Mouse (Mus musculus): ENCODE measurements around the gene Ush1c.
"Not testable (repeated sequence)": the region's sequence is repeated elsewhere in the genome, so short reads cannot be mapped to it uniquely, and the experiment has no call there.

Gene Ush1c

DNA sequence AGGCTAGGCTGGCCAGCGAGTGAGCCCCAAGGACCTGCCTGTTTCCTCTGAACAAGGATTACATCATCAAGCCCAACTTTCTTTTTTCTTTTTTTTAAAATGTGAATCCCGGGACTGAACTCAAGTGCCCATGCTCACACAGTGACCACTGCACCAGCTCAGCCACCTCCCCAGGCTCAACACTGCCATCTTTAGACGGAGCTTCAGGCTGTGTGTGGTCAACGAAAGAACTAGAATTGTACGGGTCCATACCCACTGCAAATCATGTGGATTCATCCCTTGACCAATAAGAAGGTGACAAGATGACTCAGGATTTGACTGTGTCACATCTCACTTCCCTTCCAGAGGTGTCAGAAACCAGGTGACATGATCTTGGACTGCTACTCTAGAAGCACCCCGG is 33.5 kb downstream of the Ush1c start:
- DNase-seq (ENCODE audit: low spot score in 2 of 2) = no peak

DNA sequence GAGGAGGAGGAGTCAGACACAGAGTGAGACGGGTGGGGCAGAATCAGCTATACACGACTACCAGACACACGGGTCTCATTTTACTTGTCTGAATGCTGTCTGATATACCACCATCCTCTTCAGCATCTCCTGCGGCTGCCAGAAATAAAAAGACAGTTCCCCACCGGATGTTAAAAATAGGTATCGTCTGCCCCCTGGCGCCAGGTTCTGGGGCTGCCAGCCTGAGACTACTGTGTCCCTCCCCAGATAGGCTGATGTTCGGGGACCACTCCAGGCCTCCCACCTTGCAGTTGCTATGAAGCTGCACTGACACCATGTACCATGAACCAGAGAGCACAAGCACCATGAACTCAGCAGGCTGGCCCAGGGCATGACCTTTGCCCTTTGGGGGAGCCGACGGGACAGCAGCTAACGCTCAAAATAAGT is 34.2 kb downstream of the Ush1c start:
- DNase-seq (ENCODE audit: low spot score in 2 of 2) = peak; percentile 44 to 49

DNA sequence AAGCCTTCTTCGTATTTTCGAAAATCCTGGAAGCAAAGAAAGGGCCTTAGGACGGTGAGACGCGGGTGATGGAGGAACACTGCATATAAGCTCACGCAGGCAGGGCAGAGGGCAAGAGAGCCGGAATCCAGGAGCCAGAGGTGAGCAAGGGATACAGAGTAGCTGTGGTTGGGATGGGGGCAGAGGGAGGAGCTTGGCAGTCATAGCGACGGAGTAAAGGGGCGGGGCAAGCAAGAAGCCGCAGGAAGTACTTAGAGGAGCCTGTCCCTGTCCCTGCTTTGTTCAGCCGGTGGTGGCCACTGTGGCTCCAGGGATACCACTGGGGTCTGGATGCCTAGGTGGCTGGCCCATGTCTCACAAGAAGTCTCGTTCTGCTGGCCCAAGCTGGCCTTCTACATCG is 36.7 kb downstream of the Ush1c start:
- no peak for DNase-seq (ENCODE audit: low spot score in 2 of 2)

DNA sequence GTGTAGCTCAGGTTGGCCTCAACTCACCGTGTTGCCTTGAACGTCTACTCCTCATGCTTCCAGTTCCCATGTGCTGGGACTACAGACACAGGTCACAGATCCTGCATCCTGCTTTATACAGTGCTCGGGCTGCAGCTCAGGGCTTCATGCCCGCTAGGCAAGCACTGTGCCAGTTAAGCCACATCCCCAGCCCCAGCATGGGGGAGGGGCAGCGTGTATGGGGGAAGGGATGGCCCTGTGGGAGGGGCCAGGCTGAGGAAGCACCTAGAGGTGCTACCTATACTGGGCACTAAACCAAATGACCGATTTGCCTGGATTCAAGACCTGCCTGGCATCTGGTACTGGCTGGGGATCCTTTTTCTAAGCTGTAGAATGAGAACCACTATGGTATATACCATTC is 38.3 kb downstream of the Ush1c start:
- no peak for DNase-seq (ENCODE audit: low spot score in 2 of 2)

DNA sequence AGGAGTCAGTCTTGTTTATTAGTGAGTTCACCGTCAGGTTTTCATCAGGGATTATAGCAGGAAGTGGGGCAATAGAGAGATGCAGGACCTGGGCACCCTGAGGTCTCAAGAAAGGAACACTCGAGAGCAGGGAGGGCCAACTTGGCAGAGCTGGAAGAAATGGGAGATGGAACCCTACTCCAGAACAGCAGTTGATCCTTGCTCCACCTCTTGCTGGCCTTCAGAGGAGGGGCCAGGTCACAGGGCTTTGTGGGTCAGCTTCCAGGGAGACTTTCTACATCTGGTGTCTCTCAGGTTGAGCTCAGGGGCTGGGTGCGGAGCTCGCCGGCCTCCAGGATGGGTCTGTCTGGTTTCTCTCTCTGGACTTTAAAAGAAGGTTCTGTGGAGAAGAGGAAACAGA is 42.9 kb downstream of the Ush1c start:
- DNase-seq (ENCODE audit: low spot score in 2 of 2) = no peak

DNA sequence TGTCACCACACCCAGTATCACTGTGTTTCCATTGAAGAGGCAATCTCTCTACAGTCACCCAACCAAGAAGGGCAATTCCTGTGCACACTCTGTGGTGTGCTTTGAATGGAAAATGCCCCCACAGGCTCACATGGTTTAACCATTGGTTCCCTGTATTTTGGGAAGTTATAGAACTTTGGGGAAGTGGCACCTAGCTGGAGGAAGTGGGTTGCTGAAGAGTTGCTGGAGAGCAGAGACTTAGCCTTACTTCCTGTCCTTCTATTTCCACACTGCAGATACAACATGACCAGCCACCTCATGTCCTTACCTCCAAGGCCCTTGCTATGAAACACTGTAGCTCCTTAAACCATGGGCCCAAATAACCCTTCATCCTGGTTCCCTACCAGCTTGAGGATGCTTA is 54.1 kb downstream of the Ush1c start:
- DNase-seq (ENCODE audit: low spot score in 2 of 2) = no peak

DNA sequence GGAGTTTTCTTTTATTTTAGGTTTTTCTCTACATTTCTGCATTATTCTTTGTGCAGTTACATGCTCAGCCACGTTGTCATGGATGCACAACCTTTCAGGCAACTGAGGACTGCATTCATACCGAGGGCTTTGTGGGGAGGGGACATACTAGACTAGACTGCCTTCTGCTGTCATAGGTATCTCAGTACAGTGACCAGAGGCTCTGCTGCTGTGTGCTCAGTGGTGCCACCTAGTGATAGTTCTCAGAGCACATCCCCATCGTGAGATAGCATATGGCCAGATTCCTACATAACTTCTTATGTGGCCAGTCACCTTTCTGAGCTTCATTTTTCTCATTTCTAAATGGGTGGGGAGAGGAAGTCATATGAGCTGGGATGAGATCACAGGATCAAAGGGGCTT is 56.7 kb downstream of the Ush1c start:
- DNase-seq (ENCODE audit: low spot score in 2 of 2) = peak; percentile 37 to 40

DNA sequence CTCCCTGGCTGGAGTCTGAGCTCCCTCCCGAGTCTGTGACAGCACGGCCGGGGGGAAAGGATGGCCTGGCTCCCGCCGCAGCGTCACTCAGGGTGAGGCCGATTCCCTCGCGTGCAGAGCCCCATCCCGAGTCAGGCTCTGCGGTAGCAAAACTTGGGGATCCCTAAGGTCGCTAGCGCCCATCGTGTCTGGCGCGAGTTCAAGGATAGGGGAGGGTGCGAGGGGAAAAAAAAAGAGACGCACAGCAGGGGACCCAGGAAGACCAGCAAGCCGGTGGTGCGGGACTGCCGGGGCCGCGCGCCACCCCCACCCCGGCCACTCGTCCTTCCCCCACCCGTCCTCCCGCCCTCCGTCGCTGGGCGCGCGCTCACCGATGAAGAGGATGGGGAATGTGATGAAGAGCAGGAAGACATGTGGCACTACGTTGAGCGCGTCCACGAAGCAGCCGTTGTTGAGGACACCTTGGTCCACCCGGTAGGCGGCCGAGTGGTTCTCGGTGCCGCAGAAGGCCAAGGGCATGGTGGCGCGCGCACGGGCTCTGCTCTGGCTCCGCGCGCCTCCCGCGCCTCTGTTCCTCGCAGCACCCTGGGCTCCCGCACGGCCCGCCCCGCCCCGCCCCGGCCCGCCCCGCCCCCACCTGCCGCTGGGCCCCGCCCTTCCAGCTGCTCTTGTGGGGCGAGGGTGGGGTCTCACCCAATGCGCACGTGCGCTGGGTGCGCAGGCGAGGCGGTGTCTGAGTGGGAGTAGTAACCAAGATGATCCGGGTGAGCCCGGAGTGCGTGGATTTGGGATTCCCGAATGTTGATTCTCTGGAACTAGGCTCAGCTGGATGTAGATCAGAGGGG is 58.6 kb downstream of the Ush1c start, which contains the start of gene Abcc8:
Gene Abcc8, minus strand, starts transcription at position 603 of the 845 bp plus-strand sequence.
- DNase-seq (ENCODE audit: low spot score in 2 of 2) = peak; percentile 15 to 31

DNA sequence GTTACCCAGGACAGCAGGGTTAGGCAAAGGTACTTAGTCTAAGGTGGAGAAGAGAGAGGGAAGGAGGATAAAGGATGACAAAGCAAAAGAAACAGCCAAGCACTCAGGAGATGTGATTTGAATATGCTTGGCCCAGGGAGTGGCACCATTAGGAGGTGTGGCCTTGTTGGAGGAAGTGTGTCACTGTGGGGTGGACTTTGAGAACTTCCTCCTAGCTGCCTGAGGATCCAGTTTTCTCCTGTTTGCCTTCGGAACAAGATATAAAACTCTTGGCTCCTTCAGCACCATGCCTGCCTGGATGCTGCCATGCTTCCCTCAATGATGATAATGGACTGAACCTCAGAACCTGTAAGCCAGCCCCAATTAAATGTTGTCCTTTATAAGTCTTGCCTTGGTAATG is 69.3 kb downstream of the Ush1c start:
- DNase-seq (ENCODE audit: low spot score in 2 of 2) = not testable (repeated sequence)

DNA sequence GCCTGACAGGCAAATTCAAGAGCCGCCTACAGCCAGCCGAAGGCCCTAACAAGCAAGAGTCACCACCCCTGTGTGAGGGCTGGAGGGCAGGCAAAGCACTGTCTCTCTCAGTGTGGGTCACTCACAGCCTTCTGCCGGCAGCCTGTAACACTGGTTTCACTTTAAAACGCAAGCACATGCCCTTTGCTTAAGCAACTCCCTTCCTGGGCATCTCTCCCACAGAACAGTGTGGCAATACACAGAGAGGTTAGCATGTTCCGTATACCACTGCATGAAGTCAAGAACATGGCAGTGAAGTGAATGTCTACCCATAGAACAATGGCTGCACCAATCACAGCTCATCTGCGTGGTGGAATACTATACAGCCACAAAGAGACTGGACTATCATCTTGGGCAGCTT is 69.9 kb downstream of the Ush1c start:
- no peak for DNase-seq (ENCODE audit: low spot score in 2 of 2)

DNA sequence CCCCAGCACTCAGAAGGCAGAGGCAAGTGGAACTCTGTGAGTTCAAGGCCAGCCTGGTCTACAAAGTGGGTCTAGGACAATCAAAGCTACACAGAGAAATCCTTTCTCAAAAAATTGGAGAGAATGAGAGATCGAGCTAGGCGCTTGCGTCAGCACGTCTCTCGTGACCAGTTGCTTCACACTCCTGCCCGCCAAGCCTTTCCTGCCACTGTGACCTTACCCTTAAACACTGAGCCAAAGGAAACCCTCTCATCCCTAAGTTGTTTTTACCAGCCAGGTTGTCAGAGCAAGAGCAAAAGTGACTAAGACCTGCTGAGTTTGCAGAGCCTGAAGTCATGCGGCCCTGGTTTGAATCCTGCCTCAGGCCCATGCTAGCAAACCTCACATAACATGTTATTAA is 70.4 kb downstream of the Ush1c start:
- DNase-seq (ENCODE audit: low spot score in 2 of 2) = no peak

DNA sequence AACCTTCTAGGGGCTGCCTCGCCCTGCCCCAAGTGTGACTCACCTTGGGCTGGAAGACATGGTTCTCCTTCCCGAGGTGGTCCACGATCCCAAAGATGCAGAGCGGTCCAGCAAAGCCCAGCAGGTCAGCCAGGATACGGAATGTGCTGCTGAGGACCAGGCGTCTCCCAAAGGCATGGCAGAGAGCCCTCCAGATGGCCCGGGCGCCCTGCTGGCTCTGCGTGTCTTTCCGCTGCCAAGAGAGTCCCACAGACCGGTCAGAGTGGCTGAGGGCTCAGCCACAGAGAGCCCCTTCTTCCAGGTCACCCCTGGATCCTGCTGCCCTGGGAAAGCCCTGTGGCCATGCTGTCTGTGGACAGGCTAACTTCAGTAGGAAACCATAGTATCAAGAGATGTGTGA is 72.4 kb downstream of the Ush1c start:
- DNase-seq (ENCODE audit: low spot score in 2 of 2) = no peak

DNA sequence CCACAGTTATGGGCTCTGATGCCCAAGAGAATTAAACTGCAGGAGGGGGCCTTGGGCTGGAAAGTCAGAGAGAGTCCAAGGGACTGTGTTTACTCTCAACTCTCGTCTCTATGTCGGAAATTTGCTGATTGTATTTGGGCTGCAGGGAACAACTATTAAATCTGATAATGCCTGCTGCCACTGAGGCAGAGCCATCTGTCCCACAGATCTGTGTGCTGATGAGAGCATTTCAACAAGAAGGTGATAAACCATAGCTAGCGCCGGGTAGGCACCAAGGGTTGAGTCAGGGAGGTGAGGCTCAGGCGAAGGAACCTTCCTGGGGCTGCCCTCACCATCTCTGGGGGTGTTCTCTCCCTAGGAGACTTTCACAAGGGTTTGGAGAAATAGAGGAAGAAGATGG is 75.6 kb downstream of the Ush1c start:
- DNase-seq (ENCODE audit: low spot score in 2 of 2) = no peak

DNA sequence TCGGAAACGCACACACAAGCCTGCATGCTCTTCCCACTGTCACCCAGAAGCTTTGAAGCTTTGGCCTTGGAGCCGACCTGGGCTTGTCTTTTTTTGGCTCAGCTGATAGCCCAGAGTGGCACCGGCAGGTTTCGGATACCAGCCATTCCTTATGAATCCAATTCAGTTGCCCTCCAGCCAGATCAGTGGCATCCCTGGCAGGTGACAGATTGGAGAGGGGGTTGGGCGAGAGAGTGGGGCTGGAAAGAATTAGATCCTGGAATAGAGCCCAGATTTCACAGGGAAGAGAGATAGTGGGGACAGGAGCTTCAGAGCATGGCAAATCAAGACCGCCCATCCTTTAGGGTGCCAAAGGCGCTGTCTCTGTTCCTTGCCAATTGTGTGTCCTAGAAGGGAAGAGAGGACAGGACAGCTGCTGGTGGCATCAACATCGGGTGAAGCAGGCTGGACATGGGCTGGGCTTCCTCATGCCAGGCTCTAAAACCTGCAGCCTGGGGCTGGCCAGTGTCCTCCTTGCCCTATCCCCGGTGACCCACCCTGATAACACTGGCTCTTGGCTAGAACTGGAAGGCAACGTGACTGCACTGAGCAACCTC is 76.1 kb downstream of the Ush1c start:
- no peak for DNase-seq (ENCODE audit: low spot score in 2 of 2)

DNA sequence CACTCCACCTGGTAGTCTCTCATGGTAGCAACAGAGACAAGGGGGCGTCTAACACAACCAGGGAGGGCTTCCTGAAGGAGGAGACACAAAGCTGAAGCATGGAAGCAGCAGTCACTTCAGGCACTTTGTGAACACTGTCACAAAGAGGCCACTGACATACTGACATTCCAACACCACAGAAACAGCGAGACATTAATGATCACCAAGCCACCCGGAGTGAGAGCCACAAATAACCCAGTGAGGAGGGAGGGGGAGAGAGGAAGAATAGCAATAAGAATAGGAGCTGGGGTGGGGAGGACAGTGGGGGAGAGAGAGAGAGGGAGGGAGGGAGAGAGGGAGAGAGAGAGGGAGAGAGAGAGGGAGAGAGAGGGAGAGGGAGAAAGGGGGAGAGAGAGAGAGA is 76.7 kb downstream of the Ush1c start:
- DNase-seq (ENCODE audit: low spot score in 2 of 2) = no peak

DNA sequence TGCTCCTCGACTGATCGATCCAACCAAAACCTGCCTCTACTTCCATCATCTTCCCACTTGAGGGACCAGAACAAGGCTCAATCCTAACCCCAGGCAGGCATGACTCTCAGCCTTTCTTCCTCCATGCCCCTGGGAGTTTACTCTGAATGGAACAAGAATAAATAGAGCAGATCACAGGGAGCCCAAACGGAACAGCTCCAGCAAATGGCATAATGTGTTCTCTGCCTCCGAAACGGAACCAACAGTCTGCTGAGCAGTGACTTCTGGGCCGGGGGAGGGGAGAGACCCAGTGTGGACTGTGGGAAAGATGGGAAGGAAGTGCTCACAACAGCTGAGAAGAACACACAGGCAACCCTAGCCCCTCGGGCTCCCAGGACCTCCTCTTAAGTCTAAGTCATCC is 80.6 kb downstream of the Ush1c start:
- DNase-seq (ENCODE audit: low spot score in 2 of 2) = no peak

DNA sequence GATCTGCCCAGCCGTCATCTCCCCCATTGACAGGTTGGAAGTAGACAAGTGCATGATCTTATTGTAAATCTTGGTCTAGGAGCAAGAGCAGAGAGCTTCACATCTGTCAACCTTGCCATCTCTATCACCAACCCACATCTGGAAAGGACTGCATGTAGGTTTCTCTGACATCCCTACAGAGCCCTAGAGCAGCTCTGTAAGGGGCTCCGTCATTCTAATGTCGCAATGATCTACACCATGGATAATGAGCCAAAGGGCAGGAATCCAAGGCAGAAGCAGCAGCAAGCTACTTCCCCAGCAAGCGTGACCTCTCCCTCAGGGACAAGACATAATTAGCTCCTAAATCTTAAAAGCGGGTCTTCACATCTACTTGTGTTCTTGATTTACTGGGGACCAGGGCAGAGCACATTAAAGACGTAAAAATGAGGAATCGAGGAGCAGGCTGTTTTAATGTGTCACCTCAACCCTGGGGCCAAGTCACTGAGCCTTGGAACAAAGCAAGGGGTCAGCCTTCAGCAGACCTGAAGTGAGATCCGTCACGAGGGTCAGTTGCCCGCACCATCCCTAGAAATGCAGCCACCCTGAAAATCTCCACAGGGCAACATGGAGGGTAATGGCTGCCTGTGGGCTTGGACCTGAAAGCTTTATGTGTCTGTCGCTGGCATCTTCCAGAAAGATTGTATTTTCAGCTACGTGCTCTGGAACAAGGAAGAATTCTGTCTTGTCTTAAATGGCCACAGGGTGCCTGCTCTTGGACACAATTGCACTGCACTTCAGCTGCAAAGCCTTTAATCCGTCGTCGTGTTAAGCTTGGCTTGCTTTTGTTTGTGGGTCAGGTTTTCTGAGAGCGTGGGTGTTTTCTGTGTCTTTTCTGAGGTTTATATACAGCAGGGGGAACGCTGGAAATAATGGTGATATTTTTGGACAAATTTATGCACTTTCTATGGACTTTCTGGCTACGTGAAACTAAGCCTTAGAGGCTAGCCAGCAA is 83.5 kb downstream of the Ush1c start:
- DNase-seq (ENCODE audit: low spot score in 2 of 2) = no peak

DNA sequence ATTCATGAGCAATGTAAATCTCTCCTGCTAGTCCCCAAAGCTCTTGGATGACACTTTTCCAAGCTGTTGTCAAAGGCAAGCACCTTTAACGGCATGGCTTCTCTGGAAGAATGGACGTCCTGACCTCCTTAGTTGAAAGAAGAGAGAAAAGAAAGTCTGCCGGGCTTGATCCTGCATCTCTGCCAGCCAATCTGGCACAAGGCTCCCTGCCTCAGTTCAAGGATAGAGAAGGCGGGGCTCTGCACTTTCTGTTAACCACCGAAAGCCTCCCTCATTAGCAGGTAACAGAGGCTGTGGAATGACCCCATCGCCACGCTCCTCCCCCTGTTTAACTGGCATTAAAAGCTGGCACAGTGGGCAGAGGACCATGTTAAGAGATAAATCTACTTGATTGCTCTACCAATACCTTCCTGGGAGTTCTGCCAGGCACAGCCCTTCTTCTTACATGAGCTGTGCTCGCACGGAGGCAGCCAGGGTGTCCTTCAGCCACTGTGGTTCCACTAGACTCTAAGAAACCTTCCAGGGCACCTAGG is 85.4 kb downstream of the Ush1c start:
- no peak for DNase-seq (ENCODE audit: low spot score in 2 of 2)

DNA sequence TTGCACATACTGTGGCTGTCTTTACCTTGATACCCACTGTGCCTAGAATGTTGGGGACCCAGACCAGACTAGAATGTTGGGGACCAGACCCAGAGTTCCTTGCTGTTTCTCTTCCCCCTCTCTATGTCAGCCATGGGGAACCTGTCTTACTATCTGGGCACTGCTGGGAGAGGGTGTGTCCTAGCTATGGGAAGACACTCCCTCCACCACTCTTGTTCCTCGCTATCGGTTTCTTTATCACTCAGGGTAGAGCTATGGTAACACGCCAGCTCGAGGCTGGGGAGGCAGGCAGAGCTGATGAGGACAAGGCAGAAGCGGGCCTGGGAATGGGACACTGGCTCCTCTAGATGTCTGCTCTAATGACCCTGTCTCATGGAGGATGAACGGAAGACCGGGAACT is 90.9 kb downstream of the Ush1c start:
- DNase-seq (ENCODE audit: low spot score in 2 of 2) = no peak

DNA sequence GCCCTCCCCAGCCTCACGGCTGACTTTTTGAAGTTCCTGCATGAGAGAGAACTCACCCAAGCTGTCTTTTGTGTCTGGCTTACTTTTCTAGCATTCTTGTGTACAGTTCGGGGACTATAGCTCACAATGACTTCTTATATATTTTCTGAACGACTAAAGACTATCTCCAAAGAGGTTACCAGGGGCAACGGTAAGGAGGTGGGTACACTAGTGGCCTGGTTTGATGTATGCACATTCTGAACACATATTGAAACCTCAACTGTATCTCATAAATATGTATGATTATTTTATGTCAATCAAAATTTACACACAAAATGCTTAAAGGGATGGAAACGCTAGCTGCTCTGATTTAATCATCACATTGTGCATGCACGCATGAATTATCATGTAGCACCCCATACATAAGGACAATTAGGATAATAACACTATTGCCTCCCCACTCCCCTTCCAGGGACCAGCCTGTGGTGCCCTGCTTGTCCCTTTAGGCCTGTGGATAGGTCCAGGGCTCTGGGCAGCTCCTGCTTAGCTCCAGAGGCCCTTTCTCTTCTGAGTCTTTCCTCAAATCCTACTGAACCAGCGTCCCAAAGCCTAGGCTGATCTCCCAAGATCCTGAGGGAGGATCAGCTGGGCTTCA is 91.5 kb downstream of the Ush1c start:
- DNase-seq (ENCODE audit: low spot score in 2 of 2) = no peak

Measured in frontal cortex, postnatal 25 days (tissue).